ENCODE assay signal across 8 mouse cellular contexts in genomic region chr13:29604241-29604640, GRCm38 (mm10).
DNase-seq lines count a peak whose midpoint lies in the region; ATAC-seq and TF ChIP-seq lines count a peak whose summit lies in the region.

No protein-coding gene starts in this region.

- 24% methylated on average over 6 of the region's 7 CpGs for WGBS in embryonic facial prominence, embryonic 11.5 days

- no peaks in the 10 kb centered on the region for H3K4me1 ChIP-seq in E14TG2a.4 (replicated peaks; ENCODE audit: low read depth, low read length)
- no peaks in the 10 kb centered on the region for H3K4me1 ChIP-seq in embryonic facial prominence, embryonic 11.5 days (ENCODE audit: control insufficient read depth, insufficient read depth, low read length)

- H3K9ac ChIP-seq in embryonic facial prominence, embryonic 11.5 days (replicated peaks; ENCODE audit: low read length): no peak overlapping the region

- H3K27ac ChIP-seq in embryonic facial prominence, embryonic 11.5 days (replicated peaks; ENCODE audit: low read depth, low read length): no peak overlapping the region

- no peaks in the 10 kb centered on the region for H3K27me3 ChIP-seq in E14TG2a.4 (ENCODE audit: insufficient read depth, low read length)
- H3K27me3 ChIP-seq in embryonic facial prominence, embryonic 11.5 days (ENCODE audit: control insufficient read depth, insufficient read depth, low read length): no peaks in the 10 kb centered on the region

- peaks cover 8% of the 10 kb centered on the region; the same call in 1 of the 2 replicates for H3K36me3 ChIP-seq in E14TG2a.4 (ENCODE audit: insufficient read depth, low read length)
- H3K36me3 ChIP-seq in embryonic facial prominence, embryonic 11.5 days (replicated peaks; ENCODE audit: control insufficient read depth, insufficient read depth, low read depth, low read length): no peaks in the 10 kb centered on the region

- H3K4me2 ChIP-seq in embryonic facial prominence, embryonic 11.5 days (ENCODE audit: low read depth, low read length): no peak overlapping the region

- intact Hi-C loops in heart, postnatal 10 days (cut with DNase I): loop anchor here (5.0 to 10.0 kb wide), 3 partner anchors 233 to 1189 kb away; no protein-coding TSS in a partner anchor

- peak; percentile 9; the same call in 1 of the 2 replicates for TF ChIP-seq CTCF in E14TG2a.4 (conservative IDR thresholded peaks at IDR 0.05; ENCODE audit: low read length)

- no peak; the same call in 1 of the 2 replicates for ATAC-seq in embryonic facial prominence, embryonic 11.5 days (replicated peaks; ENCODE audit: insufficient number of reproducible peaks, low FRiP score, low TSS enrichment, low read depth)
- no peak for ATAC-seq in erythroid progenitor cell, adult 5-6 weeks (replicated peaks; ENCODE audit: low FRiP score, poor library complexity, severe bottlenecking)

- peak; percentile 39 for DNase-seq in adrenal gland, adult 8-10 months
- peak; percentile 85 for DNase-seq in embryonic facial prominence, embryonic 11.5 days (ENCODE audit: low spot score)
- DNase-seq in heart, postnatal 10 days: peak; percentile 79 to 86
- peak; percentile 76 to 79 for DNase-seq in kidney, postnatal 25 days
- peak; percentile 43 for DNase-seq in lung, postnatal 25 days (ENCODE audit: low spot score)
- DNase-seq in retina, postnatal 7 days (ENCODE audit: low read depth, low spot score): peak; percentile 41

- no peak overlapping the region for H3K4me3 ChIP-seq in E14TG2a.4 (replicated peaks; ENCODE audit: low read length)
- H3K4me3 ChIP-seq in embryonic facial prominence, embryonic 11.5 days (ENCODE audit: low read depth, low read length): no peak overlapping the region

- peaks cover 9% of the 10 kb centered on the region for H3K9me3 ChIP-seq in E14TG2a.4 (ENCODE audit: low read length)
- H3K9me3 ChIP-seq in embryonic facial prominence, embryonic 11.5 days (replicated peaks; ENCODE audit: control insufficient read depth, low read length): no peaks in the 10 kb centered on the region
